Mouse (Mus musculus) forebrain, embryonic 12.5 days (tissue): ENCODE measurements around the gene 4933402J07Rik. TPM values are rescaled to one million over a fixed set of nuclear protein-coding genes. Genes with fewer than 3 reads are reported as not detected.

Experiments used
- ATAC-seq: fragments of 200-750 bp; cut with Nextera tagmentation; 2 replicates; pipeline ENCODE4 v1.8.0; 2017; ENCODE audit warnings: moderate TSS enrichment; ENCODE audit not compliant: low FRiP score
- H3K27ac ChIP-seq: fragments of 300-500 bp; sonication (generic); 2 replicates; pipeline ENCODE4 v1.5.1; 2016; ENCODE audit warnings: mild to moderate bottlenecking
- H3K27me3 ChIP-seq: fragments of 300-500 bp; sonication (generic); 2 replicates; pipeline ENCODE4 v1.6.1; 2016; ENCODE audit warnings: mild to moderate bottlenecking
- H3K36me3 ChIP-seq: fragments of 300-500 bp; sonication (generic); replicated peaks from 2 replicates; pipeline ENCODE4 v1.6.1; 2016; ENCODE audit warnings: mild to moderate bottlenecking
- H3K4me1 ChIP-seq: fragments of 300-500 bp; sonication (generic); 2 replicates; pipeline ENCODE4 v1.6.1; 2016
- H3K4me2 ChIP-seq: fragments of 300-500 bp; sonication (generic); 2 replicates; pipeline ENCODE4 v1.6.1; 2016; ENCODE audit warnings: mild to moderate bottlenecking, moderate library complexity
- H3K4me3 ChIP-seq: fragments of 300-500 bp; sonication (generic); replicated peaks from 2 replicates; pipeline ENCODE4 v1.5.1; 2016; ENCODE audit warnings: mild to moderate bottlenecking
- H3K9ac ChIP-seq: fragments of 300-500 bp; sonication (generic); 2 replicates; pipeline ENCODE4 v1.6.1; 2016; ENCODE audit warnings: mild to moderate bottlenecking
- H3K9me3 ChIP-seq: fragments of 300-500 bp; sonication (generic); 2 replicates; pipeline ENCODE4 v1.6.1; 2016
- WGBS: fragments of 180-500 bp; shearing (Covaris S2); methylation state at CpG from one replicate; pipeline ENCODE4 v1.1.7; 2016; 5-methylcytosine and 5-hydroxymethylcytosine counted together
- polyA plus RNA-seq: library from polyadenylated mRNA; unstranded; fragments of >200 nt; fragmentation: Nextera tagmentation; extraction: Ambion mirVana; gene quantifications from 2 replicates; pipeline ENCODE4 v1.2.1, GENCODE M21; 2016

4933402J07Rik gene
- polyA plus RNA-seq, 1 experiment from 2014 or later = not detected

DNA sequence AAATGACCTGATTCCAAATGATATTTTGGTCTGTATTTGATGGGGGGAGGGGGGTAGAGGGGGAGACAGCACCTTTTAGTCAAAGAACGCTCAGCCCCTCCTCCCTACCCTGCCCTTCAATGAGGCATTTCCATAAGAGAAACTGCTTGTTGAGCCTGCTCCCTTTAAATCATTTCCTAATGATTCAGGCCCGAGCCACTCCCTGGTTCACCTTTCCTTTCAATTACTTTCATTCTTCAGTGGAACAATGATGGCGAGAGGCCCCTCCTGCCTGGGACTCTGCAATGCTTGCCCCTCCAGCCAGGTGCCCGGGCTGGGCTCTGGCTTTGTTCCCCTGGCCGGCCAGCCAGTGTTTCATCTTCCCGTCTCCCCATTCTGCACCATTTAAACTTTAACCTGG, 66.0 kb downstream of the 4933402J07Rik start:
- Histone ChIP-seq H3K4me3 (no peak overlapping the region), H3K4me1 (no peaks in the 10 kb centered on the region), H3K27ac (no peak overlapping the region), H3K9me3 (no peaks in the 10 kb centered on the region), H3K9ac (no peak overlapping the region), H3K27me3 (peaks cover 3% of the 10 kb centered on the region; the same call in 1 of the 2 replicates), H3K36me3 (no peaks in the 10 kb centered on the region), H3K4me2 (no peak overlapping the region)
- 29% methylated on average over 6 of the region's 6 CpGs for WGBS
- ATAC-seq = no peak

GRCm38 (mm10) chr8:87631776-87632175, 68.1 kb downstream of the 4933402J07Rik start:
- H3K36me3 ChIP-seq = no peaks in the 10 kb centered on the region
- no peak overlapping the region for H3K27ac ChIP-seq
- H3K27me3 ChIP-seq = peaks cover 3% of the 10 kb centered on the region; the same call in 1 of the 2 replicates
- no peak overlapping the region for H3K4me3 ChIP-seq
- ATAC-seq = no peak
- no peaks in the 10 kb centered on the region for H3K4me1 ChIP-seq
- no peak overlapping the region for H3K4me2 ChIP-seq
- no peaks in the 10 kb centered on the region for H3K9me3 ChIP-seq
- no peak overlapping the region for H3K9ac ChIP-seq
- WGBS = 88% methylated on average over 7 of the region's 7 CpGs

DNA sequence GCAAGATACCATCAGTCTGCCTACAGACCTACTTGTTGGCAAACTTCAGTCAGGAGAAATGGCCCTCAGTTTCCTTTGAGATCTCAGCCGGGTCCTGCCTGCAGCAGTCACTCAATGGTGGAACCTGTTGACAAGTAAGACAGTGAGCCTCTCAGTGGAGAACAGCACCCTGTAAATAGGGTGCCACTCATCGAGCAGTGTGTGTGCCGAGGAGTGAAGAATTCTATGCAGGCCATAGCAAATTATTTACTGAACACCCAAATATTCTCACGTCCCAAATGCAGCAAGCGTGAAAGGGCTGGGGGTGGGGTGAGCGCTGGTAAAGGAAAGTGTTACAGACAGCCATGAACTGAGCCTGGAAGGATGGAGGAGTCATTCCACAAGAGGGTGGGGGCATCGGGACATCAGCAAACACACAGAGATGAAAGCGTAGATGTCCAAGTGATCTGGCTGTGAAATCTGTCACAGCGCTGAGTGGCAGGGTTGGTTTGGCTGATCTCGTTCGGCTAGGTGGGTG, 72.6 kb downstream of the 4933402J07Rik start:
- ATAC-seq = no peak

More for the DNA sequence above, 72.6 kb downstream of the 4933402J07Rik start:
- H3K4me1 ChIP-seq = no peaks in the 10 kb centered on the region
- no peak overlapping the region for H3K4me2 ChIP-seq
- no peak overlapping the region for H3K9ac ChIP-seq
- no peaks in the 10 kb centered on the region for H3K9me3 ChIP-seq
- no peak overlapping the region for H3K27ac ChIP-seq
- H3K27me3 ChIP-seq = 0 out of 2 replicates have a peak, but pooled peaks cover 5% of the 10 kb centered on the region
- WGBS = 87% methylated on average over 11 of the region's 11 CpGs
- H3K36me3 ChIP-seq = no peaks in the 10 kb centered on the region
- no peak overlapping the region for H3K4me3 ChIP-seq

Other genes starting within 250 kb of the 4933402J07Rik start
- 8.3 and 10.0 TPM in 2 replicates for gene Cbln1, start 91.2 kb upstream of the 4933402J07Rik start, polyA plus RNA-seq